12 mouse cellular contexts compared by ENCODE assay signal in the genomic region with DNA sequence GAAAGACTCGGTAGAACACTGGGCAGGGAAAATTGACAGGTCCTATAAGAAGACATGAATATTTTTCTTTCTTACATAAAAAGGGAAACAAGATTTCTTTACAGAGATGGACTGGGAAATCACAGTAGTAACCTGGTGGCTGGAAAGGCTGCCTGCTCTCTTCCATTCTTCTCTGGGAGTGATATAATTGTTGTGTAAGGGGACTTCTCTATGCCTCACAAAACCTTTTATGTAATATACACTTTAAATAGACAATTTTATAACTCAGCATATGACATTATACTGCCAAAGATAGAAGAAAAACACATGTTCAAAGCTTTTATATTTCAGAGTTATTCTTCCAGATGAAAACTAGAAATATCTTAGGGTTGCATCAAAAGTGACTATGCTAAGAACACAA.
"Had no signal": no experiment of that assay in that cellular context is flagged by ENCODE, and none has a peak within 500 bp of the region (broad histone marks: within the 10 kb centered on the region; RNA-seq: fewer than 3 reads in every experiment).

No protein-coding gene starts in this region.

- DNase-seq: retina, postnatal 1 day; right cerebral cortex, adult 18-20 months; right cerebral cortex, postnatal 14 days; right cerebral cortex, postnatal 25 days; right cerebral cortex, postnatal 4 days; spleen, adult 18-20 months; thymus, adult 18-20 months; thymus, adult 2 months; thymus, postnatal 14 days; thymus, postnatal 25 days; thymus, postnatal 36 days; thymus, postnatal 4 days had no signal
